Mouse (Mus musculus) urinary bladder, postnatal 36 days (tissue): ENCODE data around the gene Dhodh.

Experiments used
- DNase-seq, 2 experiments: peaks; one replicate each; pipeline ENCODE4 v3.0.0; 2022; ENCODE audit warnings: low spot score in 2 of 2, mixed read lengths in 1 of 2

Dhodh gene

GRCm38 (mm10) chr8:109585652-109586051, 22.8 kb downstream of the Dhodh start:
- no peak for DNase-seq

GRCm38 (mm10) chr8:109584830-109585229, 23.6 kb downstream of the Dhodh start:
- DNase-seq: no peak

- no peak for DNase-seq
Observed at GRCm38 (mm10) chr8:109584293-109584692, 24.2 kb downstream of the Dhodh start.

- DNase-seq: peak in 1 of 2 experiments; percentile 26
Observed at GRCm38 (mm10) chr8:109578900-109579301, 29.6 kb downstream of the Dhodh start, which contains the start of gene Hp. Gene Hp (minus strand): TSS chr8:109579172.

- DNase-seq: no peak
Observed at GRCm38 (mm10) chr8:109576311-109576710, 32.2 kb downstream of the Dhodh start.

- no peak for DNase-seq
Observed at GRCm38 (mm10) chr8:109571139-109571538, 37.3 kb downstream of the Dhodh start.

GRCm38 (mm10) chr8:109565498-109566333, 42.8 kb downstream of the Dhodh start, which contains the start of the genes Dhx38 and Txnl4b:
Gene Dhx38 (minus strand): TSS chr8:109565861.
Gene Txnl4b (plus strand): TSS chr8:109565892.
- peak; percentile 98 to 99 for DNase-seq

- DNase-seq: no peak
Observed at GRCm38 (mm10) chr8:109564766-109565165, 43.7 kb downstream of the Dhodh start.

- DNase-seq: no peak
Observed at GRCm38 (mm10) chr8:109563881-109564280, 44.6 kb downstream of the Dhodh start.

GRCm38 (mm10) chr8:109551663-109552062, 56.8 kb downstream of the Dhodh start:
- DNase-seq: no peak

GRCm38 (mm10) chr8:109544049-109544448, 64.4 kb downstream of the Dhodh start:
- no peak for DNase-seq

GRCm38 (mm10) chr8:109542748-109543519, 65.5 kb downstream of the Dhodh start:
- DNase-seq: no peak

- DNase-seq: no peak
Observed at GRCm38 (mm10) chr8:109542165-109542564, 66.3 kb downstream of the Dhodh start.
